Mouse (Mus musculus): ENCODE measurements around the gene Tomm34. TPM values are rescaled to one million over a fixed set of nuclear protein-coding genes. Genes with fewer than 3 reads are reported as not detected.
"Not testable (repeated sequence)": the region's sequence is repeated elsewhere in the genome, so short reads cannot be mapped to it uniquely, and the experiment has no call there.

Gene Tomm34
- polyA plus RNA-seq, 1 experiment from 2014 or later = 52.7 TPM

DNA sequence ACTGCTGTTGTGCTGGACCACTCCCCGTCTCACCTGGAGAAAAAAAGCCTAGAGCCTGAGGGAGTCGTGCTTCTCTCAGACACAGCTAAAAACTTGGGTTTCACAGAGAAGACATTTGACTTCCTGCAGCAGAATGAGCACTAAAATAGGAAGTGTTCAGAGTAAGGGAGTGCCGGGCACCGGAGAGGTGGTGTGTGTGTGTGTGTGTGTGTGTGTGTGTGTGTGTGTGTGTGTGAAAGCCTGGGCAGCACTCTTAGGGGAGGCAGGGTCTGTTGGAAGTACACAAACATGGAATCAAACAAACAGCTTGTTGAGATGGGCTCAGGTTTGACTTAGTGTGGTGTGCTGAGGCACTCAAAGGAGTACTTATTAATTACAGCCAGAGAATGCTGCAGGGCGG is 4.1 kb upstream of the Tomm34 start:
- peak overlapping the region; percentile 77 for H3K4me3 ChIP-seq
- WGBS = 40% methylated on average over 5 of the region's 5 CpGs
- H3K27ac ChIP-seq (replicated peaks) = no peak overlapping the region
- peaks cover 15% of the 10 kb centered on the region for H3K36me3 ChIP-seq
- no peaks in the 10 kb centered on the region for H3K9me3 ChIP-seq
- H3K4me2 ChIP-seq = peak overlapping the region; percentile 98
- no peaks in the 10 kb centered on the region for H3K27me3 ChIP-seq (replicated peaks)
- peaks cover 20% of the 10 kb centered on the region for H3K4me1 ChIP-seq
- H3K9ac ChIP-seq = peak overlapping the region; percentile 91
- ATAC-seq (ENCODE audit: extremely low read depth, insufficient number of reproducible peaks, low FRiP score, low TSS enrichment) = no peak

- Histone ChIP-seq H3K9me3 (no peaks in the 10 kb centered on the region), H3K9ac (peak overlapping the region; percentile 91), H3K36me3 (peaks cover 7% of the 10 kb centered on the region), H3K4me2 (peak overlapping the region; percentile 98), H3K27me3 (replicated peaks) (no peaks in the 10 kb centered on the region), H3K4me3 (peak overlapping the region; percentile 77), H3K27ac (replicated peaks) (peak overlapping the region; percentile 55), H3K4me1 (peaks cover 31% of the 10 kb centered on the region)
- peak; percentile 78 for ATAC-seq (ENCODE audit: extremely low read depth, insufficient number of reproducible peaks, low FRiP score, low TSS enrichment)
- WGBS = under 1% methylated on average over 48 of the region's 48 CpGs
Observed at GRCm38 (mm10) chr2:164073918-164074578, 3.1 kb upstream of the Tomm34 start.

DNA sequence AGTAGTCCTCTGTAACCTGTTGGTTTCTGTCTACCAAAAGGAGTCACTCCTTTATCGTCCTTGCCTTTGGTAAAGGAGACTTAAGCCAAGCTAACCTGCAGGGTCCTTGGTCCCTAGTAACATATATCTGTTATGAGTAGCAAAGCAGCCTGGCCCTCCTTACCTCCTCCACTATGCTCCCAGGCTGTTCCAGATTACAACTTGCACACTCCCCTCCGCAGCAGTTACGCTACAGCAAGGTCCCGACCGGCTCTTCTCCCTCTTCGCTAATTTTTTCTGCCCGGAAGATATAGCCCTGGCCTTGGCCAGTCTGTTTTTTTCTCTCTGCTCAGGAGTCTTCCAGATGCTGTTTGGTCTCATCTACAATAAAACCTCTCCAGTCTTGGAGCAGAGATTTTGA is 2.2 kb upstream of the Tomm34 start:
- ATAC-seq (ENCODE audit: extremely low read depth, insufficient number of reproducible peaks, low FRiP score, low TSS enrichment) = no peak
- Histone ChIP-seq H3K27me3 (replicated peaks) (no peaks in the 10 kb centered on the region), H3K4me1 (peaks cover 38% of the 10 kb centered on the region), H3K4me2 (no peak overlapping the region), H3K9ac (no peak overlapping the region), H3K9me3 (no peaks in the 10 kb centered on the region), H3K4me3 (no peak overlapping the region), H3K36me3 (peaks cover 7% of the 10 kb centered on the region), H3K27ac (replicated peaks) (no peak overlapping the region)
- 83% methylated on average over 7 of the region's 7 CpGs for WGBS

DNA sequence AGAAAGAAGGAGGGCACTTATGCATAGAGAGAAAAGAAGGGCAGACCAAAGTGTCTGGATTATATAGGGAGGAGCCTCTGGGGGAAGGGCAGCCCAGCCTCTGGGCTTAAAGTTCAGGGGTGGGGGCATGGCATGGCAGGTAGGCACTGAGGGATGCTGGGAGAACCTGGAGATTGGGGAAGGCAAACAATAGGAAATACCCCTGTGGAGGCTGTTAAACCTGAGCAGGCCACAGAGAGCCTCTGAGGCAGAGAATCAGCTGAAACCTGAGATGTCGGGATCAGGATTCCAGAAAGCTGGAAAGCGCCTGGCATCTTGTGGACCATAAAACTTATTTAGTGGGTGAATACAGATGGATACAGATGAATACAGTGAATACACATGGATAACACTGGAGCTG is 1.1 kb upstream of the Tomm34 start:
- peaks cover 8% of the 10 kb centered on the region for H3K36me3 ChIP-seq
- ATAC-seq (ENCODE audit: extremely low read depth, insufficient number of reproducible peaks, low FRiP score, low TSS enrichment) = no peak
- no peak overlapping the region for H3K4me2 ChIP-seq
- H3K27me3 ChIP-seq (replicated peaks) = no peaks in the 10 kb centered on the region
- no peaks in the 10 kb centered on the region for H3K9me3 ChIP-seq
- no peak overlapping the region for H3K9ac ChIP-seq
- no peak overlapping the region for H3K4me3 ChIP-seq
- H3K4me1 ChIP-seq = peaks cover 38% of the 10 kb centered on the region
- WGBS = 79% methylated on average over 2 of the region's 2 CpGs
- H3K27ac ChIP-seq (replicated peaks) = no peak overlapping the region

DNA sequence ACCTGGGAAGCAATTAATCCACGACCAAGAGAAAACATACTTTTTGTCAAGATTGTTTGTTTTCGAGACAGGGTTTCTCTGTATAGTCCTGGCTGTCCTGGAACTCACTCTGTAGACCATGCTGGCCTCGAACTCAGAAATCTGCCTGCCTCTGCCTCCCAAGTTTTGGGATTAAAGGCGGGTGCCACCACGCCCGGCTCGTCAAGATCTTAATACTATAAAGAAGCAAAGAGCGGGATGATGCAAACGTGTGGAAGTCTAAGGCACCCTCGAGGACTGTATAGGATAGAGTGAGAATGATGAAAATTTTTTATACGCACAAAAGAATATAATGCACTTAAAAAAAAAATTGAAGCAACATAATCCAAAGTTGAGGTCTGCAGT is 460 bp upstream of the Tomm34 start:
- not testable (repeated sequence) for H3K27me3 ChIP-seq (replicated peaks); H3K9ac ChIP-seq; ATAC-seq (ENCODE audit: extremely low read depth, insufficient number of reproducible peaks, low FRiP score, low TSS enrichment); H3K9me3 ChIP-seq
- Histone ChIP-seq H3K4me1 (peaks cover 33% of the 10 kb centered on the region), H3K4me2 (peak overlapping the region; percentile 93), H3K4me3 (peak overlapping the region; percentile 76), H3K36me3 (peaks cover 12% of the 10 kb centered on the region), H3K27ac (replicated peaks) (peak overlapping the region; percentile 33; the same call in 1 of the 2 replicates)
- 71% methylated on average over 11 of the region's 11 CpGs for WGBS

GRCm38 (mm10) chr2:164070142-164070764 is 716 bp downstream of the Tomm34 start, which contains the start of gene Stk4:
Gene Stk4, plus strand, starts transcription at chr2:164070322.
- no peak for ATAC-seq (ENCODE audit: extremely low read depth, insufficient number of reproducible peaks, low FRiP score, low TSS enrichment)
- under 1% methylated on average over 45 of the region's 45 CpGs for WGBS
- H3K9me3 ChIP-seq = no peaks in the 10 kb centered on the region
- H3K27ac ChIP-seq (replicated peaks) = peak within 1 kb of the TSS; percentile 81
- H3K4me2 ChIP-seq = peak within 1 kb of the TSS; percentile 93
- H3K4me3 ChIP-seq = peak within 1 kb of the TSS; percentile 76
- H3K36me3 ChIP-seq = peaks cover 19% of the 10 kb centered on the region
- H3K9ac ChIP-seq = peak within 1 kb of the TSS; percentile 88
- no peaks in the 10 kb centered on the region for H3K27me3 ChIP-seq (replicated peaks)
- H3K4me1 ChIP-seq = peaks cover 28% of the 10 kb centered on the region

- Histone ChIP-seq H3K27me3 (replicated peaks) (no peaks in the 10 kb centered on the region), H3K9me3 (no peaks in the 10 kb centered on the region), H3K27ac (replicated peaks) (no peak overlapping the region), H3K9ac (no peak overlapping the region), H3K4me2 (no peak overlapping the region), H3K36me3 (peaks cover 93% of the 10 kb centered on the region), H3K4me1 (peaks cover 12% of the 10 kb centered on the region), H3K4me3 (no peak overlapping the region)
- ATAC-seq (ENCODE audit: extremely low read depth, insufficient number of reproducible peaks, low FRiP score, low TSS enrichment) = no peak
- WGBS = 92% methylated on average over 8 of the region's 8 CpGs
Observed at GRCm38 (mm10) chr2:164059634-164060235, 11.2 kb downstream of the Tomm34 start.

GRCm38 (mm10) chr2:164054671-164055070 is 16.3 kb downstream of the Tomm34 start:
- ATAC-seq (ENCODE audit: extremely low read depth, insufficient number of reproducible peaks, low FRiP score, low TSS enrichment) = no peak
- H3K27ac ChIP-seq (replicated peaks) = peak overlapping the region; percentile 73; the same call in 1 of the 2 replicates
- peaks cover 80% of the 10 kb centered on the region for H3K36me3 ChIP-seq
- 83% methylated on average over 8 of the region's 8 CpGs for WGBS
- H3K27me3 ChIP-seq (replicated peaks) = peaks cover 4% of the 10 kb centered on the region; the same call in 1 of the 2 replicates
- no peak overlapping the region for H3K4me2 ChIP-seq
- peaks cover 21% of the 10 kb centered on the region for H3K4me1 ChIP-seq
- H3K9ac ChIP-seq = no peak overlapping the region
- no peaks in the 10 kb centered on the region for H3K9me3 ChIP-seq
- no peak overlapping the region for H3K4me3 ChIP-seq

- Histone ChIP-seq H3K27ac (replicated peaks) (peak overlapping the region; percentile 73), H3K36me3 (peaks cover 71% of the 10 kb centered on the region), H3K4me2 (peak overlapping the region; percentile 36), H3K4me1 (peaks cover 21% of the 10 kb centered on the region), H3K9ac (0 out of 2 replicates have a peak overlapping the region, but pooled peaks have one; percentile 16), H3K27me3 (replicated peaks) (peaks cover 4% of the 10 kb centered on the region; the same call in 1 of the 2 replicates), H3K4me3 (no peak overlapping the region), H3K9me3 (no peaks in the 10 kb centered on the region)
- 39% methylated on average over 8 of the region's 8 CpGs for WGBS
- peak; percentile 60; the same call in 1 of the 2 replicates for ATAC-seq (ENCODE audit: extremely low read depth, insufficient number of reproducible peaks, low FRiP score, low TSS enrichment)
Observed at GRCm38 (mm10) chr2:164053767-164054166, 17.2 kb downstream of the Tomm34 start.

DNA sequence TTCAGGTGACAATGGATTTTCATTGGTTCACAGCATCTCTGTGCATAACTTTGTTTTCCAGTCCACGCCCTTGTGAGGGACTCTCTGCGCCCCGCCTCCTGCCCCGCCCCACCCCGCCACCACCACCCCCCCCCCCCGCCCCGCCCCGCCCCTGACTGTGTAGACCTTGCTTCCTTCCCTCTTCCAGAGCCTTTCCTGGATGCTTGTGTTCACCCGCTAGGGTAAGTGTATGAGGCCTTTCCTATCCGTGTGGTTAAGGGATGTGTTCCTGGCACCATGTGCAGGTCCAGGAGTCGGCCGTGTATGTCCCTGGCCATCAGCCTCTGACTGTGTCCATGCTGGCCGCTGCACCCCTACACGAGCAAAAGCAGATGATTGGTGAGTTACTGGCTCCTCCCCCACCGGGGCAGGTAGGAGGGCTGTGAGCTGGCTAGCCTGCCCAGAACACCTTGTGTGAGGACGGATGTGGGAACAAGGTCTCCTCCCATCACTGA is 23.7 kb downstream of the Tomm34 start:
- peaks cover 13% of the 10 kb centered on the region for H3K36me3 ChIP-seq
- no peaks in the 10 kb centered on the region for H3K4me1 ChIP-seq
- H3K9me3 ChIP-seq = no peaks in the 10 kb centered on the region
- no peak overlapping the region for H3K27ac ChIP-seq (replicated peaks)
- 10% methylated on average over 16 of the region's 16 CpGs for WGBS
- H3K9ac ChIP-seq = peak overlapping the region; percentile 44
- H3K27me3 ChIP-seq (replicated peaks) = peaks cover 20% of the 10 kb centered on the region
- peak; percentile 60; the same call in 1 of the 2 replicates for ATAC-seq (ENCODE audit: extremely low read depth, insufficient number of reproducible peaks, low FRiP score, low TSS enrichment)
- H3K4me2 ChIP-seq = peak overlapping the region; percentile 60
- H3K4me3 ChIP-seq = peak overlapping the region; percentile 36

GRCm38 (mm10) chr2:164041523-164041922 is 29.4 kb downstream of the Tomm34 start:
- WGBS = 74% methylated on average over 2 of the region's 2 CpGs
- no peaks in the 10 kb centered on the region for H3K36me3 ChIP-seq
- no peak overlapping the region for H3K4me2 ChIP-seq
- peaks cover 18% of the 10 kb centered on the region for H3K27me3 ChIP-seq (replicated peaks)
- no peak for ATAC-seq (ENCODE audit: extremely low read depth, insufficient number of reproducible peaks, low FRiP score, low TSS enrichment)
- peaks cover 6% of the 10 kb centered on the region for H3K4me1 ChIP-seq
- H3K9me3 ChIP-seq = no peaks in the 10 kb centered on the region
- no peak overlapping the region for H3K9ac ChIP-seq
- no peak overlapping the region for H3K27ac ChIP-seq (replicated peaks)
- no peak overlapping the region for H3K4me3 ChIP-seq

Data from heart, embryonic 13.5 days (tissue).